Mouse (Mus musculus): ENCODE measurements around the gene Tmem43. TPM values are rescaled to one million over a fixed set of nuclear protein-coding genes. Genes with fewer than 3 reads are reported as not detected.

Gene Tmem43
- 32.4 to 40.4 TPM (median 39.0 TPM) in 4 replicates for total RNA-seq (2023; ENCODE audit: inconsistent age)

DNA sequence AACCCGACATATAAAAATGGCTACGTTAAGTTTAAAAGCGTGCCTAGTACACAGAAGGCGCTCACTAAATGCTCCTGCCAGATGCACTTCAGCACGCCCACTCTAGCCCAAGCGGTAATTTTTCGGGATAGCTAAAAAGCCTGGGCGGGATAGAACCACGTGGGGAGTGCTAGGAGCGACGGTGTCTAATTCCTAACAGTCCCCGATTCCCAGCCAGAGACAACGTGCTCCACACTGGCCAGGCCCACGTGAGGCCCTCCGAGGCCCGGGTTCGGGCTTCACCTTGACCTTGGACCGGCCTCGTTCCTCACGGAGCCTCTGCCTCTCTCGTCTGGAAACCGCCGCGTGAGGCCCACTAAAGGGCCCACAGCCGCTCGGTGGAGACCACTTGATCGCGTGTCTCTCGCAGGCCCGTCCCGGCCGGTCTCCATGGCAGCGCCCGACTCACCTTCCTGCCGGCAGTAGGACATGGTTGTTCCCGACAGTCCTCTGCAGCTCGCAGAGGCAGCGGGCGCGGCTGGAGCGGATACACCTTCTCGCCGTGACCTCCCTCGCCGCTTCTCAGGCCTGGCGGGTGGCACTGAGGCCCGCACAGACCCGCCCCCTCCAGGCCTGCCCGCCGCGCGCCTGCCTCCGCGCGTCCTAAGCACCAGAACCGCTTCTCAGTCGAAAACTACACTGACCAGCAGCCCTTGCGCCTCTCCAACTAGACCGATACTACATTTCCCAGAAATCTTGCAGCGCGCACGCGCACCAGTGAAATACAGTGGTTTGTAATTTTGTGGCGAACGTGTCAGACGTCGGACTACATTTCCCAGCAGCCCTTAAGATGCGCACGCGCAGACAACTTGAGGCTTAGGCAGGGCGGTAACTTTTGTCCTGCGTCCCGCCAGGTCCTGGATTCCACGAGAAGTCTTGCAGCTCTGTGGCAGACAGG lies at the start of gene Tmem43, which contains the start of gene Chchd4:
Gene Tmem43 (plus strand): TSS at position 836 of the 937 bp plus-strand sequence.
Gene Chchd4 (minus strand): TSS at position 679 of the 937 bp plus-strand sequence.

GRCm38 (mm10) chr6:91515545-91516449 lies 42.3 kb downstream of the Tmem43 start, which contains the start of the genes Xpc and Lsm3:
Xpc (minus strand) TSS chr6:91515888.
Lsm3 (plus strand) TSS chr6:91515928.

Other genes starting within 250 kb of the Tmem43 start
- gene Wnt7a, start 62.3 kb upstream of the Tmem43 start, total RNA-seq (2023; ENCODE audit: inconsistent age): not detected in 4 replicates
- 14.5 to 16.6 TPM (median 15.0 TPM) in 4 replicates for gene Chchd4, start 157 bp upstream of the Tmem43 start, total RNA-seq (2023; ENCODE audit: inconsistent age)
- 17.5 to 19.8 TPM (median 18.7 TPM) in 4 replicates for gene Xpc, start 42.2 kb downstream of the Tmem43 start, total RNA-seq (2023; ENCODE audit: inconsistent age)
- 63.3 to 81.7 TPM (median 66.2 TPM) in 4 replicates for gene Lsm3, start 42.2 kb downstream of the Tmem43 start, total RNA-seq (2023; ENCODE audit: inconsistent age)
- 93.7 to 110 TPM (median 99.8 TPM) in 4 replicates for gene Slc6a6, start 210.3 kb downstream of the Tmem43 start, total RNA-seq (2023; ENCODE audit: inconsistent age)